ENCODE assay signal across 11 mouse cellular contexts in genomic region chr2:38535051-38535450, GRCm38 (mm10). TPM values are rescaled to one million over a fixed set of nuclear protein-coding genes. Genes with fewer than 3 reads are reported as not detected.
DNase-seq lines count a peak whose midpoint lies in the region; ATAC-seq and TF ChIP-seq lines count a peak whose summit lies in the region.
"Had no signal": no experiment of that assay in that cellular context is flagged by ENCODE, and none has a peak within 500 bp of the region (broad histone marks: within the 10 kb centered on the region; RNA-seq: fewer than 3 reads in every experiment).

No protein-coding gene starts in this region.

- no peaks in the 10 kb centered on the region for H3K27me3 ChIP-seq in liver, embryonic 14.5 days (ENCODE audit: control insufficient read depth, insufficient read depth, low read length)
- H3K27me3 ChIP-seq: hindbrain, embryonic 15.5 days had no signal

- H3K4me1 ChIP-seq in bone marrow macrophage, adult 2 months (ENCODE audit: control insufficient read depth, insufficient read depth, low read length) = peaks cover 92% of the 10 kb centered on the region
- peaks cover 73 to 76% of the 10 kb centered on the region in 2 experiments for H3K4me1 ChIP-seq in liver, embryonic 14.5 days (replicated peaks; ENCODE audit: control insufficient read depth in 2 of 2, insufficient read depth in 2 of 2, low read length in 1 of 2)

- peak overlapping the region; percentile 61 for H3K4me2 ChIP-seq in liver, embryonic 14.5 days (ENCODE audit: low read depth)
- H3K4me2 ChIP-seq: hindbrain, embryonic 15.5 days had no signal

- H3K9me3 ChIP-seq in liver, embryonic 14.5 days (ENCODE audit: control insufficient read depth, low read length) = no peaks in the 10 kb centered on the region
- H3K9me3 ChIP-seq: hindbrain, embryonic 15.5 days had no signal

- WGBS in liver, embryonic 14.5 days (ENCODE audit: insufficient replicate concordance) = 80% methylated on average over 8 of the region's 8 CpGs

- TF ChIP-seq EP300 in liver, embryonic 14.5 days (IDR thresholded peaks at IDR 0.05; ENCODE audit: low read depth) = no peak

- TF ChIP-seq CTCF in bone marrow macrophage, adult 2 months (IDR thresholded peaks at IDR 0.05; ENCODE audit: low read depth, low read length) = no peak
- TF ChIP-seq CTCF in liver, embryonic 14.5 days (IDR thresholded peaks at IDR 0.05; ENCODE audit: low read depth) = no peak

- ATAC-seq in liver, embryonic 14.5 days (ENCODE audit: insufficient read depth) = no peak

- peak; percentile 32 for DNase-seq in gastrocnemius, adult 18-20 months (ENCODE audit: low spot score)
- DNase-seq in gastrocnemius, postnatal 10 days = no peak
- peak; percentile 42 for DNase-seq in kidney, postnatal 10 days
- no peak for DNase-seq in kidney, adult 9 months
- DNase-seq in liver, embryonic 14.5 days (ENCODE audit: low read depth in 3 of 3, low spot score in 3 of 3) = no peak
- DNase-seq in left cerebral cortex, postnatal 10 days (ENCODE audit: extremely low spot score in 1 of 2, low spot score in 2 of 2) = no peak
- no peak for DNase-seq in ovary, adult 18-20 months (ENCODE audit: low spot score)
- DNase-seq: cerebellum, postnatal 10 days; lung, adult 18-20 months had no signal

- TF ChIP-seq POLR2A in bone marrow macrophage, adult 2 months (IDR thresholded peaks at IDR 0.05; ENCODE audit: borderline replicate concordance, low read depth, low read length) = no peak

- no peaks in the 10 kb centered on the region for H3K36me3 ChIP-seq in liver, embryonic 14.5 days (replicated peaks; ENCODE audit: control insufficient read depth, insufficient read depth, low read depth)
- H3K36me3 ChIP-seq: hindbrain, embryonic 15.5 days had no signal

- no peak overlapping the region for H3K4me3 ChIP-seq in bone marrow macrophage, adult 2 months (ENCODE audit: insufficient read depth, low read length)
- H3K4me3 ChIP-seq in liver, embryonic 14.5 days (ENCODE audit: insufficient read depth in 1 of 2, low read depth in 2 of 2, low read length in 2 of 2) = no peak overlapping the region
- H3K4me3 ChIP-seq: hindbrain, embryonic 15.5 days had no signal

- intact Hi-C loops in left cerebral cortex, postnatal 10 days (cut with DNase I) = no loop called here

- peak overlapping the region; percentile 52 for H3K9ac ChIP-seq in liver, embryonic 14.5 days (replicated peaks)
- H3K9ac ChIP-seq: hindbrain, embryonic 15.5 days had no signal

- H3K27ac ChIP-seq in bone marrow macrophage, adult 2 months (ENCODE audit: insufficient read depth, low read depth, low read length) = peak overlapping the region; percentile 99
- H3K27ac ChIP-seq in liver, embryonic 14.5 days = peak overlapping the region; percentile 63

RNA-seq across cellular contexts. Expression of gene Nek6, which starts 23.6 kb away (rescaled TPM):
- 10 to 100 TPM; 11.5 to 14.0 TPM for total RNA-seq in gastrocnemius, adult 18-20 months (2021)
- 10 to 100 TPM; 17.2 to 17.5 TPM for total RNA-seq in gastrocnemius, postnatal 10 days (2021)
- 15.8 and 17.0 TPM in 2 replicates for polyA plus RNA-seq in bone marrow macrophage, adult 2 months (2012; ENCODE audit: insufficient read depth, insufficient read length, missing spikeins)
- polyA plus RNA-seq in liver, embryonic 14.5 days (2012; rRNA removed) = 8.6 and 9.7 TPM in 2 replicates
- 25.1 and 25.2 TPM in 2 replicates for polyA plus RNA-seq in liver, embryonic 14.5 days (2014; fragmentation: Nextera tagmentation; extraction: Ambion mirVana)
- 10 to 100 TPM; 34.2 to 37.0 TPM for total RNA-seq in left cerebral cortex, postnatal 10 days (2021)

Comparison
In these comparisons a context has a peak if more than half of its experiments do, and no peak if none do; other contexts are left out.
1. DNase-seq: peak in gastrocnemius, adult 18-20 months (single experiment) and kidney, postnatal 10 days (single experiment); none in gastrocnemius, postnatal 10 days (single experiment), kidney, adult 9 months (single experiment), liver, embryonic 14.5 days (0 of 3), left cerebral cortex, postnatal 10 days (0 of 2) and ovary, adult 18-20 months (single experiment).